ENCODE assay signal across 24 mouse cellular contexts in genomic region chr10:40847176-40847874, GRCm38 (mm10). TPM values are rescaled to one million over a fixed set of nuclear protein-coding genes. Genes with fewer than 3 reads are reported as not detected.
DNase-seq lines count a peak whose midpoint lies in the region; ATAC-seq and TF ChIP-seq lines count a peak whose summit lies in the region.
"Had no signal": no experiment of that assay in that cellular context is flagged by ENCODE, and none has a peak within 500 bp of the region (broad histone marks: within the 10 kb centered on the region; RNA-seq: fewer than 3 reads in every experiment).

No protein-coding gene starts in this region.

- no peak for DNase-seq in layer of hippocampus, adult 2 months (ENCODE audit: low spot score in 2 of 2)
- DNase-seq in layer of hippocampus, adult 8-10 months (ENCODE audit: low spot score in 2 of 2): no peak
- peak; percentile 92 for DNase-seq in cerebellum, adult 11-12 months
- DNase-seq in cerebellum, postnatal 25 days: peak; percentile 88
- no peak for DNase-seq in forebrain, postnatal 0 days
- DNase-seq in gastrocnemius, adult 18-20 months (ENCODE audit: low spot score): no peak
- DNase-seq: adrenal gland, postnatal 14 days; gastrocnemius, adult 2 months; heart, adult 2 months; kidney, postnatal 10 days; layer of hippocampus, adult 9-11 months; lung, embryonic 14.5 days; lung, postnatal 4 days; thymus, adult 18-20 months had no signal

- H3K27me3 ChIP-seq in forebrain, postnatal 0 days (ENCODE audit: insufficient read depth, low read length): no peaks in the 10 kb centered on the region
- H3K27me3 ChIP-seq in forebrain, embryonic 12.5 days: no peaks in the 10 kb centered on the region
- H3K27me3 ChIP-seq: heart, embryonic 15.5 days; intestine, embryonic 15.5 days; limb, embryonic 15.5 days; midbrain, embryonic 12.5 days; Patski had no signal

- WGBS in forebrain, postnatal 0 days: 76% methylated on average over 10 of the region's 10 CpGs
- 92% methylated on average over 10 of the region's 10 CpGs for WGBS in forebrain, embryonic 12.5 days

- no peak overlapping the region for H3K4me2 ChIP-seq in forebrain, postnatal 0 days (ENCODE audit: low read depth)
- no peak overlapping the region for H3K4me2 ChIP-seq in forebrain, embryonic 12.5 days
- H3K4me2 ChIP-seq: heart, embryonic 15.5 days; intestine, embryonic 15.5 days; limb, embryonic 15.5 days; lung, embryonic 14.5 days; midbrain, embryonic 12.5 days had no signal

- H3K27ac ChIP-seq in layer of hippocampus, adult 2 months: peak overlapping the region; percentile 74
- H3K27ac ChIP-seq in bone marrow macrophage, adult 2 months (ENCODE audit: insufficient read depth, low read depth, low read length): peak overlapping the region; percentile 20
- H3K27ac ChIP-seq in forebrain, postnatal 0 days (ENCODE audit: low read depth, low read length): no peak overlapping the region
- H3K27ac ChIP-seq in forebrain, embryonic 12.5 days: no peak overlapping the region
- H3K27ac ChIP-seq: gastrocnemius, adult 2 months; heart, adult 2 months; heart, embryonic 15.5 days; intestine, embryonic 15.5 days; limb, embryonic 15.5 days; midbrain, embryonic 12.5 days had no signal

- no peak overlapping the region for H3K9ac ChIP-seq in forebrain, postnatal 0 days
- H3K9ac ChIP-seq in forebrain, embryonic 12.5 days: no peak overlapping the region
- H3K9ac ChIP-seq: heart, embryonic 15.5 days; intestine, embryonic 15.5 days; limb, embryonic 15.5 days; lung, embryonic 14.5 days; midbrain, embryonic 12.5 days had no signal

- ATAC-seq in forebrain, postnatal 0 days: no peak
- no peak for ATAC-seq in forebrain, embryonic 12.5 days (ENCODE audit: low FRiP score)
- ATAC-seq: activated CD4-positive, CD25-positive, alpha-beta regulatory T cell, adult 4 months; forebrain, embryonic 14.5 days; intestine, embryonic 15.5 days; Patski had no signal

- peaks cover 17% of the 10 kb centered on the region for H3K4me1 ChIP-seq in bone marrow macrophage, adult 2 months (ENCODE audit: control insufficient read depth, insufficient read depth, low read length)
- H3K4me1 ChIP-seq in forebrain, postnatal 0 days (ENCODE audit: insufficient read depth): no peaks in the 10 kb centered on the region
- H3K4me1 ChIP-seq in forebrain, embryonic 12.5 days: no peaks in the 10 kb centered on the region
- H3K4me1 ChIP-seq: intestine, embryonic 15.5 days; midbrain, embryonic 12.5 days had no signal

- no peak for TF ChIP-seq POLR2A in bone marrow macrophage, adult 2 months (IDR thresholded peaks at IDR 0.05; ENCODE audit: borderline replicate concordance, low read depth, low read length)

- H3K9me3 ChIP-seq in forebrain, postnatal 0 days (ENCODE audit: low read length): no peaks in the 10 kb centered on the region
- no peaks in the 10 kb centered on the region for H3K9me3 ChIP-seq in forebrain, embryonic 12.5 days
- H3K9me3 ChIP-seq: heart, embryonic 15.5 days; intestine, embryonic 15.5 days; limb, embryonic 15.5 days; midbrain, embryonic 12.5 days had no signal

- no peak overlapping the region for H3K4me3 ChIP-seq in layer of hippocampus, adult 2 months
- H3K4me3 ChIP-seq in bone marrow macrophage, adult 2 months (ENCODE audit: insufficient read depth, low read length): no peak overlapping the region
- no peak overlapping the region for H3K4me3 ChIP-seq in forebrain, postnatal 0 days (ENCODE audit: low read depth, low read length)
- H3K4me3 ChIP-seq in forebrain, embryonic 12.5 days (replicated peaks): no peak overlapping the region
- H3K4me3 ChIP-seq: gastrocnemius, adult 2 months; heart, adult 2 months; heart, embryonic 15.5 days; intestine, embryonic 15.5 days; limb, embryonic 15.5 days; midbrain, embryonic 12.5 days had no signal

- no peak for TF ChIP-seq CTCF in layer of hippocampus, adult 2 months (conservative IDR thresholded peaks at IDR 0.05)
- no peak for TF ChIP-seq CTCF in bone marrow macrophage, adult 2 months (IDR thresholded peaks at IDR 0.05; ENCODE audit: low read depth, low read length)
- no peak for TF ChIP-seq CTCF in forebrain, postnatal 0 days (IDR thresholded peaks at IDR 0.05; ENCODE audit: low read depth)

- H3K36me3 ChIP-seq in forebrain, postnatal 0 days (ENCODE audit: insufficient read depth): peaks cover 32% of the 10 kb centered on the region
- peaks cover 40% of the 10 kb centered on the region for H3K36me3 ChIP-seq in forebrain, embryonic 12.5 days (replicated peaks)

RNA-seq across cellular contexts. Expression of gene Cdc40, which starts 35.8 kb away (rescaled TPM):
- 10 to 100 TPM; 67.1 to 73.9 TPM for total RNA-seq in layer of hippocampus, adult 2 months (2021)
- total RNA-seq in layer of hippocampus, adult 8-10 months (2022): 10 to 100 TPM; 50.4 to 61.9 (median 59.2) TPM
- 26.2 and 27.0 TPM in 2 replicates for polyA plus RNA-seq in bone marrow macrophage, adult 2 months (2012; ENCODE audit: insufficient read depth, insufficient read length, missing spikeins)
- total RNA-seq in forebrain, postnatal 0 days (2014; rRNA removed): 20.6 and 26.5 TPM in 2 replicates
- 11.0 and 15.5 TPM in 2 replicates for polyA plus RNA-seq in forebrain, postnatal 0 days (2015; fragmentation: Nextera tagmentation; extraction: Ambion mirVana)
- 1 to 10 TPM; 6.5 to 7.4 TPM for total RNA-seq in gastrocnemius, adult 18-20 months (2021)
- polyA plus RNA-seq in forebrain, embryonic 12.5 days (2016; fragmentation: Nextera tagmentation; extraction: Ambion mirVana): 38.1 and 40.6 TPM in 2 replicates

RNA-seq across cellular contexts. Expression of gene Wasf1, which starts 36.0 kb away (rescaled TPM):
- total RNA-seq in layer of hippocampus, adult 2 months (2021): 100 to 1,000 TPM; 412 to 418 TPM
- total RNA-seq in layer of hippocampus, adult 8-10 months (2022): 100 to 1,000 TPM; 310 to 364 (median 325) TPM
- not detected in 2 replicates for polyA plus RNA-seq in bone marrow macrophage, adult 2 months (2012; ENCODE audit: insufficient read depth, insufficient read length, missing spikeins)
- 24.4 and 31.0 TPM in 2 replicates for total RNA-seq in forebrain, postnatal 0 days (2014; rRNA removed)
- 182 and 197 TPM in 2 replicates for polyA plus RNA-seq in forebrain, postnatal 0 days (2015; fragmentation: Nextera tagmentation; extraction: Ambion mirVana)
- total RNA-seq in gastrocnemius, adult 18-20 months (2021): under 1 TPM; 0.11 to 0.24 TPM
- 62.5 and 72.4 TPM in 2 replicates for polyA plus RNA-seq in forebrain, embryonic 12.5 days (2016; fragmentation: Nextera tagmentation; extraction: Ambion mirVana)
- total RNA-seq: neutrophil, adult 5-6 weeks had no signal

Comparison
In these comparisons a context has a peak if more than half of its experiments do, and no peak if none do; other contexts are left out.
1. DNase-seq: peak in cerebellum, adult 11-12 months (single experiment) and cerebellum, postnatal 25 days (2 of 2); none in layer of hippocampus, adult 2 months (0 of 2), layer of hippocampus, adult 8-10 months (0 of 2), forebrain, postnatal 0 days (single experiment) and gastrocnemius, adult 18-20 months (single experiment).
2. H3K27ac ChIP-seq: peak in layer of hippocampus, adult 2 months (single experiment) and bone marrow macrophage, adult 2 months (single experiment); none in forebrain, postnatal 0 days (single experiment) and forebrain, embryonic 12.5 days (single experiment).
3. RNA of gene Wasf1, which starts 36.0 kb away (total RNA-seq): 412 to 418 TPM in layer of hippocampus, adult 2 months, 310 to 364 TPM in layer of hippocampus, adult 8-10 months and 24.4 to 31.0 TPM in forebrain, postnatal 0 days; 0.11 to 0.24 TPM in gastrocnemius, adult 18-20 months; every median in the first group is over 10 times any median in the second.